Comparison of ENCODE assay signal across 21 mouse cellular contexts in the genomic region with DNA sequence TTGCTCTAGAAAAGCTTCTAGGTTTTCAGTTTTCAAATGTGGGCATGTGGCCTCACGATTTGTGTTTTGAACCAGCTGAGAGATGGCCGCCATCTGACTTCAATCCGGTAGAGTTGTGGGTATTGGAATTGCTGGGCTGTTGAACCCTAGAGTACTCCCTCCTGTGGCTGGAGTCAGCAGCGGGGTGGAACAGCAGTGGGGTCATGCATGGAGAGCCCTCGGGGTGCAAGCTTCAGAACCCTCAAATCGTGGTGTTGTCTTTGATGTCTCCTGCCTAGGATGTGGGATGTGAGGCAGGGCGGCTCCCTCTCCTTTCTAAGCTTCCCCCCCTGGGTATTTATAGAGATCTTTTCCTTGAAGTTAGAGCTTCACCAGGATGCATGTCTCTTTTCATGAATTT. TPM values are rescaled to one million over a fixed set of nuclear protein-coding genes. Genes with fewer than 3 reads are reported as not detected.
A peak's percentile ranks its signal among the peaks of the same experiment; 100 is the strongest.
DNase-seq lines count a peak whose midpoint lies in the region; ATAC-seq and TF ChIP-seq lines count a peak whose summit lies in the region.
"Had no signal": no experiment of that assay in that cellular context is flagged by ENCODE, and none has a peak within 500 bp of the region (broad histone marks: within the 10 kb centered on the region; RNA-seq: fewer than 3 reads in every experiment).

No protein-coding gene starts in this region.

- no peaks in the 10 kb centered on the region for H3K36me3 ChIP-seq in liver, postnatal 0 days (replicated peaks; ENCODE audit: insufficient read depth, low read length)
- H3K36me3 ChIP-seq: embryonic facial prominence, embryonic 10.5 days; embryonic facial prominence, embryonic 12.5 days; forebrain, embryonic 15.5 days had no signal

- no peak overlapping the region for H3K4me3 ChIP-seq in liver, postnatal 0 days (ENCODE audit: low read depth, low read length)
- H3K4me3 ChIP-seq: embryonic facial prominence, embryonic 10.5 days; embryonic facial prominence, embryonic 12.5 days; forebrain, embryonic 13.5 days; forebrain, embryonic 15.5 days had no signal

- H3K9ac ChIP-seq in liver, postnatal 0 days (replicated peaks) = no peak overlapping the region
- H3K9ac ChIP-seq: embryonic facial prominence, embryonic 12.5 days; forebrain, embryonic 13.5 days; forebrain, embryonic 15.5 days; forebrain, postnatal 0 days had no signal

- TF ChIP-seq CTCF in liver, postnatal 0 days (IDR thresholded peaks at IDR 0.05; ENCODE audit: low read depth) = 0 out of 2 replicates have a peak, but pooled peaks have one; percentile 7

- TF ChIP-seq EP300 in liver, postnatal 0 days (IDR thresholded peaks at IDR 0.05; ENCODE audit: low read depth) = no peak

- no peak overlapping the region for H3K4me2 ChIP-seq in liver, postnatal 0 days (ENCODE audit: low read depth, low read length)
- H3K4me2 ChIP-seq: embryonic facial prominence, embryonic 12.5 days; forebrain, embryonic 13.5 days; forebrain, embryonic 15.5 days had no signal

- ATAC-seq in liver, postnatal 0 days = no peak
- ATAC-seq: forebrain, embryonic 13.5 days; forebrain, embryonic 15.5 days; forebrain, postnatal 0 days had no signal

- no peaks in the 10 kb centered on the region for H3K9me3 ChIP-seq in liver, postnatal 0 days (ENCODE audit: low read length)
- H3K9me3 ChIP-seq: embryonic facial prominence, embryonic 10.5 days; embryonic facial prominence, embryonic 12.5 days; forebrain, embryonic 13.5 days; forebrain, embryonic 15.5 days had no signal

- WGBS in liver, postnatal 0 days (ENCODE audit: insufficient replicate concordance) = 56% methylated on average over 7 of the region's 7 CpGs

- H3K4me1 ChIP-seq in liver, postnatal 0 days (ENCODE audit: insufficient read depth) = peaks cover 3% of the 10 kb centered on the region; the same call in 1 of the 2 replicates
- H3K4me1 ChIP-seq: embryonic facial prominence, embryonic 12.5 days; forebrain, embryonic 13.5 days; forebrain, embryonic 15.5 days had no signal

- DNase-seq in heart, adult 11 months = peak; percentile 58
- no peak for DNase-seq in heart, adult 18-20 months
- DNase-seq in liver, postnatal 0 days = no peak
- DNase-seq in liver = no peak
- DNase-seq in B cell, adult 2 months = peak; percentile 12 to 18
- DNase-seq: adrenal gland, adult 2 months; adrenal gland, postnatal 10 days; adrenal gland, postnatal 25 days; cerebellum, adult 11 months; cerebellum, adult 18-20 months; cerebellum, adult 8-10 months; cerebellum, adult 9-11 months; cerebellum, postnatal 25 days; forebrain, postnatal 0 days had no signal

- H3K27ac ChIP-seq in liver, postnatal 0 days (ENCODE audit: low read depth) = no peak overlapping the region
- H3K27ac ChIP-seq: embryonic facial prominence, embryonic 10.5 days; embryonic facial prominence, embryonic 12.5 days; forebrain, embryonic 13.5 days; forebrain, embryonic 15.5 days had no signal

- no peaks in the 10 kb centered on the region for H3K27me3 ChIP-seq in liver, postnatal 0 days (ENCODE audit: insufficient read depth, low read length)
- H3K27me3 ChIP-seq: embryonic facial prominence, embryonic 12.5 days; forebrain, embryonic 13.5 days; forebrain, embryonic 15.5 days had no signal

RNA-seq across cellular contexts. Expression of a gene that starts 52.7 kb away (rescaled TPM):
- total RNA-seq in heart, adult 18-20 months (2021) = not detected
- not detected in 2 replicates for polyA plus RNA-seq in liver, postnatal 0 days (2015; fragmentation: Nextera tagmentation; extraction: Ambion mirVana)
- total RNA-seq: ES-E14, MEL had no signal
- polyA plus RNA-seq: C2C12 had no signal

Comparison
In these comparisons a context has a peak if more than half of its experiments do, and no peak if none do; other contexts are left out.
1. DNase-seq: peak in heart, adult 11 months (single experiment) and B cell, adult 2 months (2 of 2); none in heart, adult 18-20 months (0 of 2), liver, postnatal 0 days (single experiment) and liver (single experiment).